Mouse (Mus musculus) hindbrain, embryonic 15.5 days (tissue): ENCODE measurements around the gene Ttc13. TPM values are rescaled to one million over a fixed set of nuclear protein-coding genes. Genes with fewer than 3 reads are reported as not detected.

ENCODE experiments used
- ATAC-seq: fragments of 200-750 bp; cut with Nextera tagmentation; 2 replicates; pipeline ENCODE4 v1.8.0; 2017; ENCODE audit warnings: low read depth, moderate number of reproducible peaks, moderate TSS enrichment; ENCODE audit not compliant: low FRiP score
- H3K27ac ChIP-seq: fragments of 300-500 bp; sonication (generic); replicated peaks from 2 replicates; pipeline ENCODE4 v1.5.1; 2015; ENCODE audit warnings: mild to moderate bottlenecking, inconsistent platforms
- H3K27me3 ChIP-seq: fragments of 300-500 bp; sonication (generic); 2 replicates; pipeline ENCODE4 v1.6.1; 2015; ENCODE audit warnings: control low read depth, inconsistent platforms
- H3K36me3 ChIP-seq: fragments of 300-500 bp; sonication (generic); 2 replicates; pipeline ENCODE4 v1.6.1; 2015; ENCODE audit warnings: control low read depth, inconsistent platforms
- H3K4me1 ChIP-seq: fragments of 300-500 bp; sonication (generic); replicated peaks from 2 replicates; pipeline ENCODE4 v1.6.1; 2015; ENCODE audit warnings: control low read depth, inconsistent platforms
- H3K4me2 ChIP-seq: fragments of 300-500 bp; sonication (generic); 2 replicates; pipeline ENCODE4 v1.6.1; 2015; ENCODE audit warnings: moderate library complexity, mild to moderate bottlenecking, inconsistent platforms
- H3K4me3 ChIP-seq: fragments of 300-500 bp; sonication (generic); 2 replicates; pipeline ENCODE4 v1.5.1; 2015; ENCODE audit warnings: mild to moderate bottlenecking, inconsistent platforms
- H3K9ac ChIP-seq: fragments of 300-500 bp; sonication (generic); 2 replicates; pipeline ENCODE4 v1.6.1; 2015; ENCODE audit warnings: inconsistent platforms
- H3K9me3 ChIP-seq: fragments of 300-500 bp; sonication (generic); 2 replicates; pipeline ENCODE4 v1.6.1; 2016; ENCODE audit warnings: control low read depth, inconsistent platforms
- WGBS: fragments of 180-500 bp; shearing (Covaris S2); methylation state at CpG from one replicate; pipeline ENCODE4 v1.1.7; 2015; 5-methylcytosine and 5-hydroxymethylcytosine counted together
- polyA plus RNA-seq: library from polyadenylated mRNA; unstranded; fragments of >200 nt; fragmentation: Nextera tagmentation; extraction: Ambion mirVana; gene quantifications from 2 replicates; pipeline ENCODE4 v1.2.1, GENCODE M21; 2015

The Ttc13 gene
- polyA plus RNA-seq = 61.8 and 66.1 TPM in 2 replicates

DNA sequence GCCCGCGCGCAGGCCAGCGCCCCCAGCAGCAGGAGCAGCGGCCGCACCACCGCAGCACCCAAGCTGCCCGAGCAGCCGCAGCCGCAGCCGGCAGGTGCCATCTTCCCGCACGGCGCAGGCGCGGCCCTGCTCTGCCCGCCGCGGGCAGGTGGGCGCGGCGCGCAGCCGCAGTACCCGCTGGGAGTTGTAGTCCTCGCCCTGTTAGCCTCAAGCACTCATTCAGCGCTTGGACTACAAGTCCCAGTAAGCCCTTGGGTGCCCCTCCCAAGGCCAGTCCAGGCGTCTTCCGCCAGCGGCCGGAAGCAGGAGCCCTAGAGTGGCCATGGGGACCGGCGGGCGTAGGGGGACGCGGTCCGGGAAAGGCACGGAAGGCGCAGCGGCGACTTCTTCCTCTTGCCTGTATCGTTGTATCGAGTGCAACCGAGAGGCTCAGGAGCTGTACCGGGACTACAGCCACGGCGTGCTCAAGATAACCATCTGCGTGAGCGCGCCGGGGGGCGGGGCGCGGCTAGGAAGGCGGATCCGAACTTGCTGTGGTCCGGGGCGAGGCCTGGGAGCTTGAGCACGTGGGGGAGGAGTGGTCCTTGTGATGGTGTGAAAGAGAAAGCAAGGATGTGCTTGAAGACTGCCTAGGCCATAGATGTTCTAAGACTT, at the start of gene Ttc13, which contains the start of gene Arv1:
Gene Ttc13, minus strand, starts transcription at position 122 of the 654 bp plus-strand sequence.
Gene Arv1, plus strand, starts transcription at position 278 of the 654 bp plus-strand sequence.
- Histone ChIP-seq H3K4me1 (peaks cover 32% of the 10 kb centered on the region), H3K9me3 (no peaks in the 10 kb centered on the region), H3K27ac (peak within 1 kb of the TSS; percentile 81), H3K27me3 (no peaks in the 10 kb centered on the region), H3K4me2 (peak within 1 kb of the TSS; percentile 79), H3K4me3 (peak within 1 kb of the TSS; percentile 89), H3K36me3 (peaks cover 6% of the 10 kb centered on the region), H3K9ac (peak within 1 kb of the TSS; percentile 87)
- peak; percentile 99 for ATAC-seq
- WGBS = under 1% methylated on average over 58 of the region's 59 CpGs

DNA sequence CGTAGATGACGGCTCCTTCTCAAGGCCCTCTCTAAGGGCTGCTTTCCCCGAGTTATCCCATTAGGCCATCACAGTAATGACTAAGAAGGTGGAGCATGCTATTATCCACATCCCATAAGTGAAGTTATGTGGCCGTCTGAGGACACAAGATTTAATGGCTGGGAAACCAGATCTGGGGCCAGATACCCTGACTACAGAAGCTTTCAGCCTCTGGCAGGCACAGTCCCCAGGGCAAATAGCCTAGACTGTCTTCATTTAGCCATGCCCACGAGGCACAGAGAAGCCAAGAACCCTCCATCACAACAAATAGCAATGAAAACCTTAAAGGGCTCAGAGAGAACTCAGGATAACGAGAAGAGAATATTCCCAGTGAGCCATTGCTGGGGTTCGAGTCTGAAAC, 41.3 kb upstream of the Ttc13 start:
- no peak overlapping the region for H3K4me3 ChIP-seq
- H3K27me3 ChIP-seq = no peaks in the 10 kb centered on the region
- no peaks in the 10 kb centered on the region for H3K9me3 ChIP-seq
- no peak overlapping the region for H3K27ac ChIP-seq
- no peaks in the 10 kb centered on the region for H3K36me3 ChIP-seq
- H3K4me1 ChIP-seq = no peaks in the 10 kb centered on the region
- ATAC-seq = no peak
- 70% methylated on average over 7 of the region's 7 CpGs for WGBS
- H3K9ac ChIP-seq = no peak overlapping the region
- no peak overlapping the region for H3K4me2 ChIP-seq

DNA sequence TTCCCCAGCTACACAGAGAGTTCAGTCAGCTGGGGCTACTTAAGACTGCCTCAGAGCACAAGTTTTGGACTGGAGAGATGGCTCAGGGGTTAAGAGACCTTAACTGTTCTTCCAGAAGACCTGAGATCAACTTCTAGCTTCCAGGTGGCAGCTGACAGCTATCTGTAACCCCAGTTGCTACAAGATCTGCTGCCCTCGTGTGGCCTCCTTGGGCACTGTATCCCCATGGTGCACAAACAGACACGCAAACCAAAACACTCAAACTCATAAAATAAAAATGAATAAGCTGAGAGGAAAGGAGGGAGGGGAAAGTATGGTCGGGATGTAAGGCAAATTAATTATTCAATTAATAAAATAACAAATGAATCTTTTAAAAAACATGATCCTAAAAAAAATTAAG, 36.8 kb upstream of the Ttc13 start:
- no peak overlapping the region for H3K4me3 ChIP-seq
- no peaks in the 10 kb centered on the region for H3K9me3 ChIP-seq
- H3K36me3 ChIP-seq = no peaks in the 10 kb centered on the region
- ATAC-seq = no peak
- H3K27ac ChIP-seq = no peak overlapping the region
- WGBS = 40% methylated on average over 3 of the region's 3 CpGs
- no peak overlapping the region for H3K4me2 ChIP-seq
- no peaks in the 10 kb centered on the region for H3K4me1 ChIP-seq
- H3K9ac ChIP-seq = no peak overlapping the region
- peaks cover 4% of the 10 kb centered on the region; the same call in 1 of the 2 replicates for H3K27me3 ChIP-seq

DNA sequence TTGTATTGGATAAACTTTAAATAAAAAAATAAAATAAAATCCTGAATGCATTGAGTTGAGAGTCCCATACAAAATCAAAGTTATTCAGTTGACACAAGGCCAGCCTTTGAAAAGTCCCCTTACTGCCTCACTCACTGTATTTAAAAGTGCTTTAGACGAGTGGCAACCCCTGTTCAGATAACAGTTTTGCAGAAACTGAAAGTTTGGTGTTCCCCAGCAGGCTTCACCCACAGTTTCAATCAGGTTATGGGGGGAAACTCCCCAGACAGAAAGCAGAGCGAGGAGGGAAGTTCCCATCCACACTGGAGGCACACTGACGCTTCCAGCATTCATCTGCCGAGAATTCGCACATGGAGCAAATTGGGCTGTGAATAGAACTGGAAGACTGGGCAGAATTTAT, 34.8 kb upstream of the Ttc13 start:
- H3K4me2 ChIP-seq = no peak overlapping the region
- no peak for ATAC-seq
- no peak overlapping the region for H3K4me3 ChIP-seq
- H3K27me3 ChIP-seq = peaks cover 22% of the 10 kb centered on the region
- H3K4me1 ChIP-seq = peaks cover 7% of the 10 kb centered on the region
- no peaks in the 10 kb centered on the region for H3K9me3 ChIP-seq
- no peak overlapping the region for H3K9ac ChIP-seq
- 69% methylated on average over 5 of the region's 5 CpGs for WGBS
- no peak overlapping the region for H3K27ac ChIP-seq
- no peaks in the 10 kb centered on the region for H3K36me3 ChIP-seq

DNA sequence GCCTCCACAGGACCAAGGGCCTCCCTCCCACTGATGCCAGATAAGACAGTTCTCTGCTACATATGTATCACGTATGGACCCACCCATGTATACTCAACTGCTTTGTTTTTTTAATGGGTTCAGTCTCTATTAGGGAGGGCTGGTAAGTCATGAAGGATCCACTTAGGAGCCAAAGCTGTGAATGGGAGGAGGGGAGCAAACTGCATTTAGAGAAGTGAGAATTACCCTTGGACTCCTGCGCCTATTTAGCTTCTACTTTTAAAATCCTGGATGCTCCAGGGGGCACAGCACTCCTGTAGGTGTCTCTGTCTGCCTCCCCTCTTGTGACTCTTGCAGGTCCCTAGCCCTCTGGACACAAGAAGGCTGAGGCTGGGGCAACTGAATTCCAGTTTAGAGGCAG, 34.4 kb upstream of the Ttc13 start:
- H3K4me2 ChIP-seq = no peak overlapping the region
- H3K27ac ChIP-seq = no peak overlapping the region
- no peak overlapping the region for H3K9ac ChIP-seq
- no peak overlapping the region for H3K4me3 ChIP-seq
- H3K4me1 ChIP-seq = peaks cover 11% of the 10 kb centered on the region
- no peaks in the 10 kb centered on the region for H3K36me3 ChIP-seq
- no peaks in the 10 kb centered on the region for H3K9me3 ChIP-seq
- no peak for ATAC-seq
- WGBS = 73% methylated on average over 2 of the region's 2 CpGs
- H3K27me3 ChIP-seq = peaks cover 26% of the 10 kb centered on the region

DNA sequence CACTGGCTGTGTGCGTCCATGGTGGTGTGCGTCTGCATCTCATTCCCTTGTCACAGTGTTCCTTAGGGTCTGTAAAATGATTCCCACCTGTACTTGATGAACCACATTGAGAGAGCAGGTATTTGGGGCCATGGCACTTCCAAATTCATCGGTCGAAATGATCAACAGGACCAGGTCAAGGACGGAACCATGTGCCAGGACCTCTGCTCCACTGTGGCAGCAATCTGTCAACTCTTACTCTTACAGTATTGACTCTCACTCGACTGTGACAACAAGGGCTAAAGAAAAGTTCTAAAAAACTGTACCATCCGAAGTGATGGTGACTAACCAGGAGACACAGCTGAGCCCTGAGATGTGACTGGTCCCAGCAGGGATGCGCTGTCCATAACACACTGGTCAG, 33.7 kb upstream of the Ttc13 start:
- H3K4me2 ChIP-seq = no peak overlapping the region
- H3K9me3 ChIP-seq = no peaks in the 10 kb centered on the region
- peaks cover 15% of the 10 kb centered on the region for H3K4me1 ChIP-seq
- no peaks in the 10 kb centered on the region for H3K36me3 ChIP-seq
- H3K4me3 ChIP-seq = no peak overlapping the region
- no peak overlapping the region for H3K27ac ChIP-seq
- H3K9ac ChIP-seq = no peak overlapping the region
- WGBS = 88% methylated on average over 8 of the region's 8 CpGs
- no peak for ATAC-seq
- peaks cover 33% of the 10 kb centered on the region for H3K27me3 ChIP-seq

- Histone ChIP-seq H3K4me2 (no peak overlapping the region), H3K4me1 (peaks cover 15% of the 10 kb centered on the region), H3K27me3 (peaks cover 40% of the 10 kb centered on the region), H3K27ac (no peak overlapping the region), H3K4me3 (no peak overlapping the region), H3K9me3 (no peaks in the 10 kb centered on the region), H3K36me3 (no peaks in the 10 kb centered on the region), H3K9ac (no peak overlapping the region)
- 50% methylated on average over 4 of the region's 4 CpGs for WGBS
- ATAC-seq = no peak
Measured at GRCm38 (mm10) chr8:124754792-124755190, 33.0 kb upstream of the Ttc13 start.

DNA sequence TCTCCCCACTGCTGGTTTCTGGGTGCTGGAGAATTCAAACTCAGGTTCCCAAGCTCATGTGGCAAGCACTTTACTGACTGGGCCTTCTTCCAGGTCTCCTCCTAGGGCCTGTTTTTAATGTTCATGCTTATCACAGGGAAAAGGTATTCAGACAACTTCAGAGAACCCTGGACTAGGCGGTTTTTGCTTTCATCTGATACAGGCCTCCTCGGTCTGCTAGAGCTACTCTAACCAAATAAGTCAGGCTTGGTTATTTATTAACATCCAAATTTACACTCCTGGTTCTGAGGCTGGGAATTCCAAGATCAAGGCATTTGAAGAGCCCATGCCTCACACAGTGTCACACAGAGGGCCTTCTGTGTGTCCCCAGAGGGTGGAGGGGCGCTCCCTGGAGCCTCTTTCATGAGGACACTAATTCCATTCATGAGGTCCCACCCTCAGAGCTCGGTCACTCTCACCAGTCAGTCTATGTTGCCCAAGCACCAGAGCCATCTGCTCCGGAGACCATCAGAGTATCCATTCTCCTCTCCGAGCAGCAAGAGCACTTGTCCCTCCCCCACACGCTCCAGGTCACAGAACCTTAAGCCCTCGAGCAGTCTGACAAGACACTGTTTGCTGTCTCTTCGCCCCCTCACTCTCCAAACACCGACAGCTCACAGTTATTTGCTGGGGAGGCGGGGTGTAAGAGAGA, 32.5 kb upstream of the Ttc13 start:
- Histone ChIP-seq H3K4me1 (peaks cover 15% of the 10 kb centered on the region), H3K27ac (no peak overlapping the region), H3K9ac (no peak overlapping the region), H3K27me3 (peaks cover 45% of the 10 kb centered on the region), H3K9me3 (no peaks in the 10 kb centered on the region), H3K4me3 (no peak overlapping the region), H3K4me2 (no peak overlapping the region), H3K36me3 (no peaks in the 10 kb centered on the region)
- peak; percentile 60; the same call in 1 of the 2 replicates for ATAC-seq
- WGBS = 19% methylated on average over 11 of the region's 11 CpGs

DNA sequence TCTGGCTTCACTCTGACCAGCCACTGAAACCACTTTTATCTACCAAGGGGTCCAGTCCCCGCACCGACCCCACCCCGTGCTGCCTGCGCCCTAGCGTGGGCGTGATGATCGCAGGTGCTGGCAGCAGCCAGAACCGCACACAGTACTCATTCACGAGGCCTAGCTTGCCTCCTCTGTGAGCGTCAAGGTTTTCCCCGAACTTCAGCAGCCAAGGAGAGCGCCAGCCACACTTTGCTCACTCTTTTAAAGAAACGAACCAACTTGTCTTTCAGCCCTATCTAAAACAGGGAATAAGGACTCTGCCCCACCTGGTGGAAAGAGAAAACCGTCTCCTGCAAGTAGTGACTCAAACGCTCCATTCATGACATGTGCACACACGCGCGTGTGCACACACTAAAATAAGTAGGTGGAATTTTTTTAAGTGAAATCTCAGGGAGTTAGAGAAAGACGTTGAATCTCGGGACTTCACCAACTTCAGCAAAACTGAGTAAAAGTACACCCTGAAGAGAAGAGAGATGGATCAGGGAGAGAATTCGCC, 30.6 kb upstream of the Ttc13 start:
- peaks cover 46% of the 10 kb centered on the region for H3K27me3 ChIP-seq

DNA sequence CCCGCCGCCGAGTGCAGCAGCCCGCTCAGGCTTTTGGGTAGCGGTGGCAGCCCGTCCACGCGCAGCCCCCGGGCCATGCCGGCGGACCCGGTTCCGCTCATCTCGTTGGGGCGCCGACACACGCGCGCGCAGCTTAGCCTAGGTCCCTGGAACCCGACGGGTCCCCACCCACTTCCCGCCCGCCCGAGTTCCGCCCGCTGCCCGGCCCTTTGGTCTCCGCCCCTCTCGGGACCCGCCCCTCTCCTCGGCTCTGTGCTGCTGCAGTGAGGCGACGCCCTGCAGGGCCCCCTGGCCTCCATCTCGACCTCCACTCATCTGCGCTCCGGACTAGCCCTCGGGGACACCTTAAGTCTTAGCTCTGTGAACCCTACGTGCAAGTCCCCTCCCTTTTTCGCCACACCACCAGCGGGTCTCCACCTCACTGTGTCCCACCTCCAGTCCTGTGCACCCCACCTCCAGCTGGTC, 30.0 kb upstream of the Ttc13 start, which contains the start of gene Fam89a:
Gene Fam89a, minus strand, starts transcription at position 124 of the 465 bp plus-strand sequence.
- H3K9ac ChIP-seq = peak within 1 kb of the TSS; percentile 21; the same call in 1 of the 2 replicates
- H3K4me1 ChIP-seq = peaks cover 15% of the 10 kb centered on the region
- peak within 1 kb of the TSS; percentile 47 for H3K4me3 ChIP-seq
- no peaks in the 10 kb centered on the region; the same call in 1 of the 2 replicates for H3K9me3 ChIP-seq
- no peak within 1 kb of the TSS for H3K27ac ChIP-seq
- H3K36me3 ChIP-seq = no peaks in the 10 kb centered on the region
- peaks cover 46% of the 10 kb centered on the region for H3K27me3 ChIP-seq
- peak; percentile 29; the same call in 1 of the 2 replicates for ATAC-seq
- WGBS = under 1% methylated on average over 40 of the region's 41 CpGs
- peak within 1 kb of the TSS; percentile 89 for H3K4me2 ChIP-seq

More for the DNA sequence above, 30.6 kb upstream of the Ttc13 start:
- no peak overlapping the region for H3K27ac ChIP-seq
- no peak overlapping the region for H3K9ac ChIP-seq
- H3K4me1 ChIP-seq = peaks cover 15% of the 10 kb centered on the region
- 36% methylated on average over 21 of the region's 21 CpGs for WGBS
- no peak overlapping the region for H3K4me3 ChIP-seq
- H3K9me3 ChIP-seq = no peaks in the 10 kb centered on the region; the same call in 1 of the 2 replicates
- H3K4me2 ChIP-seq = peak overlapping the region; percentile 89; the same call in 1 of the 2 replicates
- no peaks in the 10 kb centered on the region for H3K36me3 ChIP-seq
- no peak for ATAC-seq

- no peak for ATAC-seq
- H3K4me1 ChIP-seq = peaks cover 15% of the 10 kb centered on the region
- peak overlapping the region; percentile 21; the same call in 1 of the 2 replicates for H3K9ac ChIP-seq
- H3K27ac ChIP-seq = no peak overlapping the region
- peak overlapping the region; percentile 89 for H3K4me2 ChIP-seq
- H3K4me3 ChIP-seq = peak overlapping the region; percentile 47
- H3K9me3 ChIP-seq = no peaks in the 10 kb centered on the region; the same call in 1 of the 2 replicates
- H3K27me3 ChIP-seq = peaks cover 46% of the 10 kb centered on the region
- H3K36me3 ChIP-seq = no peaks in the 10 kb centered on the region
- WGBS = under 1% methylated on average over 31 of the region's 31 CpGs
Measured at GRCm38 (mm10) chr8:124751191-124751590, 29.4 kb upstream of the Ttc13 start.

GRCm38 (mm10) chr8:124746661-124747060, 24.9 kb upstream of the Ttc13 start:
- Histone ChIP-seq H3K9ac (no peak overlapping the region), H3K4me3 (no peak overlapping the region), H3K27ac (no peak overlapping the region), H3K9me3 (no peaks in the 10 kb centered on the region; the same call in 1 of the 2 replicates), H3K4me2 (no peak overlapping the region), H3K4me1 (peaks cover 9% of the 10 kb centered on the region), H3K27me3 (peaks cover 24% of the 10 kb centered on the region), H3K36me3 (no peaks in the 10 kb centered on the region)
- 76% methylated on average over 13 of the region's 13 CpGs for WGBS
- ATAC-seq = no peak
